Mouse (Mus musculus) lung, postnatal 0 days (tissue): ENCODE measurements around the gene Ran.
A peak's percentile ranks its signal among the peaks of the same experiment; 100 is the strongest.

Experiments
- CTCF ChIP-seq: IDR thresholded peaks from 2 replicates; pipeline ENCODE4 v1.5.1; 2016; ENCODE audit warnings: antibody characterized with exemption, mild to moderate bottlenecking
- EP300 ChIP-seq: IDR thresholded peaks from 2 replicates; pipeline ENCODE4 v1.6.1; 2016; ENCODE audit warnings: antibody characterized with exemption, mild to moderate bottlenecking, control low read depth

GRCm38 (mm10) chr5:128971298-128971697 is 48.6 kb upstream of the Ran start:
- TF ChIP-seq CTCF: peak; percentile 73
- no peak for TF ChIP-seq EP300
